Mouse (Mus musculus) gastrocnemius, adult 8-10 months (tissue): Measurements from ENCODE around the gene Mcat. TPM values are rescaled to one million over a fixed set of nuclear protein-coding genes. Genes with fewer than 3 reads are reported as not detected.

Experiments
- DNase-seq, 2 experiments: peaks; one replicate each; pipeline ENCODE4 v3.0.0; 2022; ENCODE audit warnings: low spot score in 2 of 2
- total RNA-seq, 4 experiments: library from RNA; stranded (reverse); gene quantifications; 2 replicates each; pipeline ENCODE4 v1.2.4; 2022

The Mcat gene
- 10 to 100 TPM; 21.9 to 25.0 (median 23.2) TPM for total RNA-seq

DNA sequence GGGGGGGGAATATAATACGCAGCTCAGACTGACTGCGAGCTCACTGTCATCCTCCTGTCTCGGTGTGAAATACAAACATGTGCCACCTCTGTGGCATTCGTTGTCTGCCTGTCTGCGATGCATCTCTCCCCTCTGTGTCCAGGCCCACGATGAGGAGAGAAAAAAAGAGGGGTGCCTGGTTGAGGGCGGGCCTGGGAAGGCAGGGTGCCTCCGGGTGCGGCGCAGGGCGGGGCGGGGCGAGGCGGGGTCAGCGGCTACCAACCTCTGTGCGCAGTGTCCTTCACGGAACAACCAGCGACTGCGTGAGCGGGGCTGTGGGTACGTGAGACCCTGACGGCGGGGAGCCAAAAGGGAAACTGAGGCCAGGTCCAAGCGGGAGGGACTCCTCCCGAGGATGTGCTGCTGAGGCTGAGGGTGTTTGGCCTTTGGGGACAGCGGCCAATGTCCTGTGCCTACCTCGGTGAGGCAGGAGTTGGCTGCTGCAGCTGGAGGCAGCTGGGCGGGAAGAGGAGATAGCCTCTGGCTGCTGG lies at the start of gene Mcat, which contains the start of gene Tspo:
TSS of gene Mcat (minus strand) at position 461 of the 530 bp plus-strand sequence.
TSS of gene Tspo (plus strand) at position 266 of the 530 bp plus-strand sequence.
- peak; percentile 52 to 54 for DNase-seq

DNA sequence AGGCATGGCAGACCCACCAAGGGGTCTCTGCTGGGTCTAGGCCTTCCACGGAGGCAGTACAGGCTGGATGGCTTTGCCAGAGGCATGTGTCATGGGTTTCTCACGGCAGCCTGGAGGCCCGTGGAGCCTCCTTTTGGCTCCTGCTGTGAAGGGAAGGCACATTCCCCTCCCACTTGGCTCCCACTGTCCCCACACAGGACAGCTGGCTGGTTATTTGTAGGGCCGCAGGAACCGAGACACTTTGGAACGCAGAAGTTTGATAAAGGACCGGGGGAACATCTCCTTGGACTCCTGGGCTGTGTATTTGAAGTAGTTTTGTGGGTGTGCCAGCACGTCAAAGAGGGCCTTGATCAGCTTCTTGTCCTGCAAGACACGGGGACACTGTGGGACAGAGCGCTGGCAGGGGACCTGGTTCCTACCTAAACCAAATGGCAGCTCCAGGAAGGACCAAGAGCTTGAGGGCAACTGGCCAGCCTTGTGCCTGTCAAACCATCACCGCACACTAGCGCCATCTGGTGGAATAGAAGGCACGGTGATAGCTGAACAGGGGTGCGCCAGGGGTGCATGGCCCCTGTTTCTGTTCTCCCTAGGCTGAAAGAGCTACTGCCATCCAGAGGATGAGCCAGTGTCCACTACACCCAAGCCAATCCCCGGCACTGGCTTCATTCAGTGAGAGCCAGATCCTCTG lies 43.7 kb upstream of the Mcat start:
- peak; percentile 63 to 71 for DNase-seq

DNA sequence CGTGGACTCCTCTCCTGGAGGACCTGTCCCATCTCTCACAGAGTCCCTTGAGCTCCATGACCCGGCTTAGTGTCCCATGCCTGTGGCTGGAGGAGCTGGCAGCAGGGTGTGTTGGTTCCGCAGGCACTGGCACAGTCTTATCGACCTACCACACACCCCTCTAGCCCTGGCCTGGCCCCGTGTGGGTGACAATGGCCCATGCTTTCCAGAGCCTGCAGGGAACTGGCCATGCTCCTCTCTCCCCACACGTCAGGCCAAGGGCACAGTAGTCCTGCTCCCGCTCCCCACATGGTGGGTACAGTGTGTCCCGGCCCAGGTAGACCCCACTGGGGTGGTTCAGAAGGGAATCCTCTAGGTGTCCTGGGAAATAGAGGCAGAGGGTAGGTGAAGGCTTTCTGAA lies 43.1 kb upstream of the Mcat start:
- no peak for DNase-seq

DNA sequence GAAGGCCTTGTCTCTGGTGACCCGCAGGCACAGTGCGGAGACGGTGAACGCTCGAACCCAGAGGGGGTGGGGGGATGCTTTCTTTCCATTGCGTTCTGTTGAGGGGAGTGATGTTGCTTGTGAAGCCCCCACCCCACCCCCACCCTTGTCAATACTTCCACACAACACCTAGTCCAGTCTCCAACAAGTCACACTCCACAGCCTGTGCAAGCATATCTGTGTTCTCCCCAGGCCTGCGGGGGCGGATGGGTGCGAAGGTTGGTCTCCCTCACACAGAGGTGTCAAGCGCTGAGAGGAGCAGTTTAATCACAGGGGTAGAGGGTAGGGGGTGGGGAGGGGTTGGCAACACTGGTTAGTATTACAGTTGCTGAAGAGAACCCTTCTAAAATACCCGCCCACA lies 42.6 kb upstream of the Mcat start:
- DNase-seq: no peak

DNA sequence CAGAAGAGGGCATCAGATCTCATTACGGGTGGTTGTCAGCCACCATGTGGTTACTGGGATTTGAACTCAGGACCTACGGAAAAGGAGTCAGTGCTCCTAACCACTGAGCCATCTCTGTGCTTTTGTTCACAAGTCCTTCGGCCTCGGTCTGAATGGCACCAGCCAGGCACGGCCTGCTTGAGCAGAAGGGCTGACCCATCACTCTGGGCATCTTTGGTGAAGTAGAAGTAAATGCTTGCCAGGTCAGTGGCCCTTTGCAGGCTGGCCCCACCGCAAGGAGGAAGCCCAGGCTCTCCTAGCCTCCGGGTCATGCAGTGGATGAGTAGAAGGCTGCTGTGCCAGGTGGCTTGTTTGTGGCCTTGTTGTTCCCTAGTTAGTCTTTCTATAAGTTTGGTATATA lies 39.8 kb upstream of the Mcat start:
- DNase-seq: no peak

DNA sequence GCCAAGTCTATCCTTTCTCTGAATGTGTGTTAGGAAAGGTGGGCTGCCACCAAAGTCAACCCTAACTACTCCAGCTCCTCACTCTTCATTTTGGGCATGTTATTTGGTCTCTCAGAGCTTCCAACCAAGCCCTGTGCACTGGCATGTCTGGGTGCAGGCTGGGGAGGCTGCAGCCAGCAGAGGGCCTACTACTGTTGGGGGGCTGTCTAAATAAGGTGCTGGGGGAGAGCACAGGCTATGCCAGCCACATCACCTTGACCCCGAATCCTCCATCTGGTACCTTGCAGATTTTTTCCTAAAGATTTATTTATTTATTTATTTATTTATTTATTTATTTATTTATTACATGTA lies 39.4 kb upstream of the Mcat start:
- no peak for DNase-seq

DNA sequence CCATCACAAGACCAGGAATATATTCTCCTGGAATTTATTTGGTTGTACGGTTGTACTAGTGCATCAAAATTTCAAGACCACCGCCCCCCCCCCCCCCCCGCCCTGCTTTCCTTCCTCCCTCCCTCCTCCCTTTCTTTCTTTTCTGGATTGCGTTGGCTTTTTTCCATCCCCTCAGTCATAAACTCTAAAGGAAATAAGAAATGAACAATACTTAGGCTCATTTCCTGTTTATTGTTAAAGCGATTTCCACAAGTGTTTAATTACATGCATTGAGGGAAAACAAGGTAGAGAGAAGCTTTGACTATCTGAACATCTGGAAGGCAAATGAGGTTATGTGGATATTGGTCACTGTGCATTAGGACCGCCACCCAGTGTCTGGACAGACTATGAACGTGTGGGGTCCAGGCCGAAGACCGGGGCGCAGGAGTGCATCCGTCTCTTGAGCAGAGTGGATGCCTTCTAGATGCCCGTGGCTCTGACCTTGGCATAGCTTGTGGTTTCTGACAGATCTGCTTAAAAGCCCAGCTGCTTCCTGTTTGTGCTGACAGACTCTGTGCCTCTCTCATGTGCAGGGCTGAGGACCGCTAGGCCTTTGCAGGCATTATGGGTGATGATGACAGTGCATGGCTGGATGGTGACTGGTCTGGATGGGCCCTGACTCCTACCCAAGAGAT lies 38.9 kb upstream of the Mcat start:
- DNase-seq: no peak

DNA sequence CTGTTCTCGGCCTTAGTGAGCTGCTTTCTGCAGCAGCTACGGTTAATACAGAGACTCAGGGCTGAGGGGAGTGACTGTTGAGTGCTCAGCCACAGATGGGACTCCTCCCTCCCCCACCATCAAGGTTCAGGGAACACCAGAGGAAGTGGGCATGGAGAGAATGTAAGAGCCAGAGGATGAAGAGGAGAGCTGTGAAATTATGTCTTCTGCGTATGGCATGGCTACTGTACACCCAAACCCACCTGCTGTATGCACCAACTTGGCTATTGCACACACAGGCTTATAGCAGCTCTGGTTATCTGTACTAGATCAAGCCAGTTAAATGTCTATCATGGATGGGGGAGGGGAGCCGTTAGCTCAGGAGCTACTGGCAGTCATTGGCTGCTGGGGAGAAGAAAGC lies 37.6 kb upstream of the Mcat start:
- no peak for DNase-seq

DNA sequence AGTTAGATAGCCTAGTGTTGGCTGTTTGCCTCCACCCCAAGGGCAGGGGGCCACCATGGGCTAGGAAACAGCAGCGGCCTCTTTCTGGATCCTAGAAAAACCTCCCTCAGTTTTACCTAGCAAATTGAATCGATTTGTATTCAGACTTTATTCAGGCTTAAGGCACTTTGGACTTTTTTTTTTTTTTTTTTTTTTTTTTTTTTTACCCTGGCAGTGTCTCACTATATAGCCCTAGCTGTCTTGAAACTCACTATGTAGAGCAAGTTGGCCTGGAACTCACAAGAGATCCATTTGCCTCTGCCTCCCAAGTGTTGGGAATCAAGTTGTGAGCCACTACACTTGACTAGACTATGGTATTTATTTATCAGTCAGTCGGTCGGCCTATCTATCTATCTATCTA lies 33.2 kb upstream of the Mcat start:
- DNase-seq: no peak

DNA sequence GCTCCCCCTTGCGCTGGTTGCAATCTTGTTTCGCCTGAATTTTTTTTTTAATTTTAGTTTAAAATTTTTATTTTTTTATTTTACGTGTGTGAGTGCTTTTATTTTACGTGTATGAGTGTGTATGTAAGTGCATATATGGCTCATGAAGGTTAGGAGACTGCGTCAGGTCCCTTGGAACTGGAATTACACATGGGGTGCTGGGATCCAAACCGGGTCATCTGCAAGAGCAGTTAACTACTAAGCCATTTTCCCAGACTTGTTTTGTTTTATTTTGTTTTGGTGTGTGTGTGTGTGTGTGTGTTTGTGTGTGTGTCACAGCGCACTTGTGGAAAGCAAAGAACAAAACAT lies 31.8 kb upstream of the Mcat start:
- no peak for DNase-seq

DNA sequence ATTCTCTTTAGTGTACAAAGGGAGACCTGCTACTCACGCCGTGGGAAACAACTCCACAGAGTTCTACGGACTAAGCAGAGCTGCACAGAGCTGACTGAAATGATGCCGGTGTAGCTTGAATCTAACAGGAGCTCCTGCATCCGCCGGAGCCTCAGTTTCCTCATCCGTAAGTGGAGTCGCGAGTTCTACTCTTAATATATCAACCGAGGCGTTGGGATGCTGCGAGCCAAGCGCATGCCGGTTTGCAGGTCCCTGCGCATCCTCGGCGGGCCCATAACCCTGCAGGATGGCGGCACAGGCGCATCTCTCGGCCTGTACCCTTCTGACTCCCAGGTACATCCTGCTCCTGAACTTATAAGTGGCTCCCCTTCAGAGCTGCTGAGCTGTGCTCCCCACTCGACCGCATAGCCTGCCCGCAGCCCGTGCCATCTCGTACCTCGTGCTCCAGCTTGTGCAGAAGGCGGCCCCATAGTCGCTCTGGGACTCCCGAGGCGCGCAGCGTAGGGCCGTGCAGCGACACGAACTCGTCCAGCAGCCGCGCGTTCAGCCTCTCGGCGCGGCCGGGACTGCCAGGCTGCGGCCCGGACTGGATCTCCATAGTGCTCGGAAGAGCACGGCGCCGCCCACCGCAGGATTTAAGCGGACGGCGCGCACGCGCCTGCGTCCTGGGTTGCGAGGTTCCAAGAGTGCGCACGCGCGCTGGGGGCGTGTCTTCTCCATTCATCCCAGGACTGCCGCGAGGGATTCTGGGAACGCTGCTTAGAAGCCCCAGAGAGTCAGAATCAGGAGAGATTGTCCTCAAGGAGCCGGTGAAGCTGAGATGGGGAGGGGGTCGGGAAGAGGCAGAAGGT lies 31.2 kb upstream of the Mcat start, which contains the start of gene Ttll12:
TSS of gene Ttll12 (minus strand) at position 645 of the 851 bp plus-strand sequence.
- peak; percentile 90 to 93 for DNase-seq

DNA sequence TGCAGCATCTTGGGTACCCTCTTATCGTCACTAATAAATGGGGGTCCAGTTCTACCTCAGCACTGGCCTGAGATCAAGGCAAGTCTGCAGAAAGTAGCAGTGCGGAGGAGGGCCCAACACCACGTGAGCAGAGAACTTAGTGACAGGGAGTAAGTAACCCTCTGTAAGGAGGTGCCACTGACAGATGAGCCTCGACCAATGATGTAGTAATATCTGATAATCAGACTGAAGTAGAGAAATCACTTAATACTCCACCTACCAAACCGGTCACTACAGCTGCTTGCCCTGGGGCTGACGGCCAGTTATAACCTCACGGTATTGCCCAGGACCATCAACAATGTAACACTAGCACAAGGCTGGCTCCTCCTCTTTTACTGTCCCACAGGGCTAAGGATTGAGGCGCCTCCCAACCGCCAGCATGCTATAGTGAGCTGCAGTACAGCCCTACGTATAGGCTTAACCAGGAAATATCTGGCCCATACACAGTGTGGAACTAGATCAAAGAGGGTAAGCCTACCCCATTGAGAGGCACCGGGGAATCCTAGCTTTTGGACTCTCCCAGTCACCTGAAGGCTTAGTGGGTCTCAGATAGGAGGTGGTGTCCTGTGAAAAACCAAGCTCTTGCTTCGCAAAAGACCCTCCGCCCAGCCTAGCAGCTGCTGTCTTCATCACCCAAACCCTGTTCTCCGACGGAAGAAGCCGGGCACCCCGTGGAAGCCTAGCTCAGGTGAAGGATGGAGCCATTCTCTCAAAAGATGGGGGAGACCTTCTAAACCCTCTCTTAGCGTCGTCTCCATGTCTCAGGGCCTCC lies 30.3 kb upstream of the Mcat start:
- DNase-seq: no peak

DNA sequence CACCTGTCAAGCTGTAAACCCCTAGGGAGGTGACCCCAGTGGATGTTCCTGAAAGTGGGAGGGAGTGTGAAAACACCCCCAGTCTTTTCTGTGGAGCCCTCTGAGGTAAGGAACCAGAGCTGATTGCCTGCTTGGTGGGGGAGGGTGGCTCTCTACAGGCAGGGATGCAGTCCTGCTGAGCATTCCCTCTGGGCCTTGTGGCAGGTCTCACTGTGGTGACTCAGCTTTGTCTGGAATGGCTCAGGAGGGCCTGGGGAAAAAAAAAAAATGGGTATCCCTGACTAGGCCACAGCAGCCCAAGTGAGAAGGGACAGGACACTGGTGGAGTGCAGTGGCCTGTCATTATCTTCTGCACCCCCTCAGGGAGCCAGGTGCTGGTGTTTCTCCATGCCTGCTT lies 29.6 kb upstream of the Mcat start:
- DNase-seq: no peak

DNA sequence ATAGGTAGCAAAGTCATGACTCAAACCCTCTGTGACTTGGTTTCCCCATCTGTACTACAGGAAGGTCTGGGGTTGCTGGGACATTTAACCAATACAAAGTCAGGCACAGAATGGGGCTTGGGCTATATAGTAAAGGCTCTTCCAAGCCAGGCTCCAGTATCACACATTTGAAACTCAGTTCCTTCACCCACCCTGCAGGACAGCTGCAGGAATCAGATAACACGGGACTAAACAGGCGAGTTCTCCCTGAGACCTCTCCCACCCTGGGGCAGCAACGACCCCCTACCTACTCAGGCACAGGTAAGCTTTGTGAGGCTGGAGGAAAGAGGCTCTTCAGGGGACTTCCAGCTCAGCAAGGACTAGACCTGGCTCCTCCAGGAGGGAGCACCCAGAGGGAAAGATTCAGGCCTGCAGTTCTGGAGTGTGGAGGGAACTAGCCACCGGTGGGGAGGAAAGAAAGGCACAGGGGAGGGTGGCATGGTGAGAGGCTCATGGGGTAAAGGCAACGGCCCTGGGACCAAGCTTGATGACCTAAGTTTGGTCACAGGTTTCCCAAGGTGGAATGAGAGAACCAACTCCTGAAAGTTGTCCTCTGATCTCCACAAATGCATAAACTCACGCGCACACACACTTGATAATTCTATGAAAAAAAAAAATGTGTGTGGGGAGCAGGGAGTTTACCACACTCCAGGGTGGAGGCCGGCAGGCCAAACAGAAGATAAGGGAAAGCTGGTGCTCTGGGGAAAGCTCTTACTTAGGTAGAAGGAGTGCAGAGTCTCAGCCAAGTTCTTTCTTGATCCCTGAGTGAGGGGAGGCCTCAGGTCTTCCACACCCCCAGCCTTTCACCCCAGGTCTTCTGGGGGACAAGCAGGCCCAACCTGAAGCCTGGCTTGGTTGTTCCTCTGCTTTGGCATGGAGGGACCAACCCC lies 28.9 kb upstream of the Mcat start:
- no peak for DNase-seq

DNA sequence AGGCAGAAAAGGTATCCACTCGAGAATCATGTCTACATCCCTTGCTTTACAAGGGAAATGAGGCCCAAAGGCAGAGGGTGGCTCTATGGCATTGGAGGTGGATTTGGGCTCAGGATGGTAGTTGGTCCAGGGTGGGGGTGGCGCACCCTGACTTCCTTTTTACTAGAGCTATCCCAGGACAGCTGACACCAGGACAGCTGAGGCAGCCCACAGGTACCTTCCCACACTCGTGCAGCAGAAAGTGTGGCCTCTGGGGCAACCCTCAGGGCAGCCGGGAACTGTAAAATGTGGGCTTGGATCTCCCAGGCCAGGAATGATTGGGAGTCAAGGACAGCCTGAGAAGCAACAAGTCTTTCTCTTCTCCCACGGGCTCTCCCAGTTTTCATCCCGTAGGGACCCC lies 28.2 kb upstream of the Mcat start:
- DNase-seq: no peak

DNA sequence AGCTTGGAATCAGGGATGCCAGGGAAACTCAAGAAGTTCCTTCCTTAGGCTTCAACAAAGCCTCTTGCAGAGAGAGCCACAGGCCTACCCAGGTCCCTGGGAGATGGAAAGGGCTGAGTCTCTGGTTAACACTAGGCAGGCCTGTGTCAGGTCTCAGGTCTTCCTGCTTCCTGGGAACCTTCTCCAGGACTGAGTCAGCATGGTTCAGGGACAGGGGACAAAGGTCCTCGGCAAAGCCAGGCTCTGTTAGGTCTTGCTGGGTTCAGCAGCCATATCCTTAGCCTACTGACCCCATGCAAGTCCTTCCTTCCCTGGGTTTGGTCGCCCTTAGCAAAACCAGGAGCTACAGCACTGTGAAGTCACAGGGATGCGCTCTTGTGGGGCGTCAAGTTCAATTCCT lies 27.3 kb upstream of the Mcat start:
- no peak for DNase-seq

DNA sequence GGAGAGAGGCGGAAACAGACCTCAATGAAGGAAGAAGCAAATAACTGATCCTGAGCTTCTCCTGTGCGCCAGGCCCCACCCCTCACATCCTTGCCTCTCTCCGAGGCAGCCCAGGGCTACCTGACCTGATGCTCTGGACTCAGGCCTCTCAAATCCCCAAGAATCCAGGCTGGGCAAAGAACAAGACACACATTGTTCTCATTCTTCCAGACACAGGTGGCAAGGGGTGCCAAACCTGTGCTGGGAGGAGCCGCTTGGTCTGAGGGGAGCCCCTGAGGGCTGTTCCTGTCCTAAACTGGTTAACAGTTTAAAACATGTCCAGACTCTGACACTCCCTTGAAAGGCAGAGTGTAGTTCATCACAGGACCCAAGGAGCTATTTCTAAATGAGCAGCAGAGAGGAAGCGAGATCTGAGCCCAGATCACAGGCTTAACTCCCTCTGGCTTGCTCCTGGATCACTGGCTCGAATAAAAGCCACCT lies 21.2 kb upstream of the Mcat start:
- no peak for DNase-seq

DNA sequence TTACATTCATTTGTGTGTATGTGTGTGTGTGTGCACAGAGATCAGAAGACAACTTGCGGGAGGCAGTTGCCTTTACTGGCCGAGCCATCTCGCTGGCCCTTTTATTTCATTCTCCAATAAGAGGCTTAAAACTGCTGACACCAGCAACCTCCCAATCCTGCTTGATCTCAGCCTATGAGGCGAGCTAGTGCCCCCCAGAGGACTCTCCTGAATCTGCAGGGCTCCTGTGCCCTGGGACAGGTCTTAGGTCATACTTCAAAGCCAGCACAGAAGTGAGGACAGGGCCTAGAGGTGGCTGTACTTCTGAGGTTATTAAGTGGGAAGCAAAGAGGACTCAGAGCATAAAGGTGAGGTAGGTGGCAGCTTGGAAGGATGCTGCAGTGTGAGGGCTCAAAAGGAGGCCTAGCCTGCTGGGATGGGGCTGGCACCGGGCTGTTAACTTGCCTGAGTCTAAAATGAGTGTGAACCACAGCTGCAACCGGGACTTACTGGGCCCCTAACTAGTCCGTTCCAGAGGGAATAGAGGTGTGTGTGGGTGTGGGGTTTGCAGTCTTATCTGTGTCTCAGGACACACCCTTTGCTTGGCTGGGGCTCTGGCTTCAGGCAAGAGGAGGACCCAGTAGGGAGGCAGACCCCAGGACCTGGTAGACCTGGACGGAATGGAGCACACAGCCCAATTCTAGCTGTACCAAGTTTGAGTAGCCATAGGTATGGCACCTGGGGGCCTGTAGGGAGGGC lies 20.0 kb upstream of the Mcat start:
- DNase-seq: peak; percentile 43 to 63

DNA sequence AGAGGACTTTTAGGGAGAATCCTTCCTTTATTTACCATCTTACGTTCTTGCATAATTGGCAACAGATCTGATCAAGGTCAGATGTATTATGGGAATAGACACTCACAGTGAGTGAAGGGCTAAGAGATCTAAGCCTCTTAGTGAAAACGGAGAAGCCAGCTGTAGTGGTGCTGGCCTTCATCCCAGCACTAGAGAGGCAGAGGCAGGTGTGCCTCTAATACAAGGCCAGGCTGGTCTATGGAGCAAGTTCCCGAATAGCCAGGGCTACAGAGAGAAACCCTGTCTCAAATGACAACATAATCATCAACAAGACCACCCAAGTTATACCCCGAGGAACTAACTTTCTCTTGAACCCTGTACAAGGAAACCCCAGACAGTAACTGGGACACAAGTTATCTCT lies 19.3 kb upstream of the Mcat start:
- DNase-seq: no peak
